Mouse (Mus musculus) hindbrain, embryonic 11.5 days (tissue): ENCODE results near the gene Myh15. TPM values are rescaled to one million over a fixed set of nuclear protein-coding genes. Genes with fewer than 3 reads are reported as not detected.
A peak's percentile ranks its signal among the peaks of the same experiment; 100 is the strongest.
"Not testable (repeated sequence)": the region's sequence is repeated elsewhere in the genome, so short reads cannot be mapped to it uniquely, and the experiment has no call there.

Source experiments
- ATAC-seq: fragments of 200-750 bp; cut with Nextera tagmentation; 2 replicates; pipeline ENCODE4 v1.8.0; 2017; ENCODE audit warnings: mild to moderate bottlenecking, moderate TSS enrichment, moderate library complexity; ENCODE audit not compliant: low FRiP score
- DNase-seq: peaks from one replicate; pipeline ENCODE4 v3.0.0-alpha.2; 2015; ENCODE audit warnings: low spot score
- H3K27ac ChIP-seq: fragments of 300-500 bp; sonication (generic); 2 replicates; pipeline ENCODE4 v1.5.1; 2014; ENCODE audit warnings: mild to moderate bottlenecking, low read depth, low read length
- H3K27me3 ChIP-seq: fragments of 300-500 bp; sonication (generic); 2 replicates; pipeline ENCODE4 v1.6.1; 2014; ENCODE audit warnings: mild to moderate bottlenecking, low read length, moderate library complexity, mixed read lengths; ENCODE audit not compliant: control insufficient read depth, insufficient read depth
- H3K36me3 ChIP-seq: fragments of 300-500 bp; sonication (generic); 2 replicates; pipeline ENCODE4 v1.6.1; 2014; ENCODE audit warnings: mild to moderate bottlenecking, low read length, moderate library complexity, mixed read lengths; ENCODE audit not compliant: control insufficient read depth, insufficient read depth
- H3K4me1 ChIP-seq: fragments of 300-500 bp; sonication (generic); replicated peaks from 2 replicates; pipeline ENCODE4 v1.6.1; 2014; ENCODE audit warnings: low read length, mixed read lengths; ENCODE audit not compliant: control insufficient read depth, insufficient read depth
- H3K4me2 ChIP-seq: fragments of 300-500 bp; sonication (generic); replicated peaks from 2 replicates; pipeline ENCODE4 v1.6.1; 2014; ENCODE audit warnings: mild to moderate bottlenecking, low read depth, low read length
- H3K4me3 ChIP-seq: fragments of 300-500 bp; sonication (generic); 2 replicates; pipeline ENCODE4 v1.5.1; 2014; ENCODE audit warnings: low read depth, low read length
- H3K9ac ChIP-seq: fragments of 300-500 bp; sonication (generic); 2 replicates; pipeline ENCODE4 v1.6.1; 2014; ENCODE audit warnings: low read depth, low read length
- H3K9me3 ChIP-seq: fragments of 300-500 bp; sonication (generic); 2 replicates; pipeline ENCODE4 v1.6.1; 2016; ENCODE audit warnings: low read length; ENCODE audit not compliant: control insufficient read depth
- WGBS: fragments of 180-500 bp; shearing (Covaris S2); extraction: QIAGEN DNeasy Blood & Tissue Kit; methylation state at CpG from one replicate; pipeline ENCODE4 v1.1.7; 2014; 5-methylcytosine and 5-hydroxymethylcytosine counted together
- polyA plus RNA-seq: library from polyadenylated mRNA; unstranded; fragments of >200 nt; fragmentation: Nextera tagmentation; extraction: Ambion mirVana; gene quantifications from 2 replicates; pipeline ENCODE4 v1.2.1, GENCODE M21; 2014

Myh15 gene
- polyA plus RNA-seq, 1 experiment from 2014 or later: not detected

DNA sequence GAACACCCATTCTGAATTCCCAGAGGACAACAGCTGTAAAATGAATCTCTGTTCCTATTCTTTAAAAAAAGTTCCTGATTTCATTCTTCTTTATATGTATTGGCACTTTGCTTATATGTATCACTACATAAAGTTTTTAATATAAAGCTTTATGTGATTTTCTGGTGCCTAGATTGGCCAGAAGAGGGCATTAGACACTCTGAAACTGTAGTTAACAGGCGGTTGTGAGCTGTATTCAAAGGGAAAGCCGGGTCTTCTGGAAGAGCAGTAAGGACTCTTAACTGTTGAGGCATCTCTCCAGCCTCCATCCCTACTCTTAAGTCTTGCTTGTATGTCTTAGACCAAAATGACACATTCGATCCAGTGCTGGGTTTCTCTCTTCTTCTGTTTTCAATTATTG is 139.0 kb downstream of the Myh15 start:
- DNase-seq (peak; percentile 9), ATAC-seq (no peak)
- no peaks in the 10 kb centered on the region for H3K4me1 ChIP-seq
- H3K4me3 ChIP-seq: no peak overlapping the region
- 53% methylated on average over 3 of the region's 3 CpGs for WGBS
- H3K9ac ChIP-seq: no peak overlapping the region
- no peaks in the 10 kb centered on the region for H3K27me3 ChIP-seq
- no peaks in the 10 kb centered on the region for H3K36me3 ChIP-seq
- H3K9me3 ChIP-seq: no peaks in the 10 kb centered on the region
- no peak overlapping the region for H3K27ac ChIP-seq
- H3K4me2 ChIP-seq: no peak overlapping the region

DNA sequence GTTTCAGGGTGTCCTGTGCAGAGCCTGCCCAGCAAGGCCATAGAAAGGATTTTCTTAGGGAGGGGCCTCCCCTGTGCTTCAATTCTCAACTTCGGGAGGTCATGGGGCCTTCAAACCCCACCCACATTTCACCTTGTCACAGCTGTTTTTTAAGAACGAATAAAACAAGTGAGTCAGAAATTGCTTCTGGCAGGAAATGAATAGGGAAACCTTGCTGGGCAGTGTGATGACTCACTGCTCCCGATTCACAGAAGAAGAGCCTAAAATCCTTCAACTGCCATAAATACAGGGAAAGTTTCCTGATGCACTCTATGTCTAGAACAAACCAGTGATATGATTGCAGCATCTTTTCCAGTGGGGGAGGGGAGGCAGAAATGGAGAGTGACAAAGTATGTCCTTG is 140.7 kb downstream of the Myh15 start:
- no peak overlapping the region for H3K4me2 ChIP-seq
- no peak overlapping the region for H3K9ac ChIP-seq
- no peak for DNase-seq
- no peaks in the 10 kb centered on the region for H3K9me3 ChIP-seq
- no peak overlapping the region for H3K4me3 ChIP-seq
- no peak overlapping the region for H3K27ac ChIP-seq
- no peaks in the 10 kb centered on the region for H3K4me1 ChIP-seq
- WGBS: 73% methylated on average over 3 of the region's 3 CpGs
- ATAC-seq: no peak
- H3K36me3 ChIP-seq: no peaks in the 10 kb centered on the region
- H3K27me3 ChIP-seq: no peaks in the 10 kb centered on the region

DNA sequence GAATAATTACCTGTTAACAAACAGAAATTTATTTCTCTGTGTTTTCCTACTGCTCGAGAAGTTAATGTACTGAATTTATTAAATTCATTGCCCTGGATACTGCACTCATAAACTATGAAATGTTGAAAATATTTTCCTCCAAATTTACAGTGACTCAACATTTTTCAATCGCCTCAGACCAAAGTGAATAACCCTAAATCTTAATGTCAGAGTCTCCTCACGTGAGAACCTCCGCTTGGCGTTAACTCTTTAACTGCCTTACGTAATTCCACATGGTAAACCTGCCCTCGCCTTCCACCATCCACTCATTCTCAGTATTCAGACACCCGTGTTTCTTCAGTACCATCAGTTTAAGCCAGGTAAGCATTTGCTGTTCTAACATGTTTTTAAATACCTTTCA is 166.4 kb downstream of the Myh15 start:
- no peak overlapping the region for H3K4me3 ChIP-seq
- no peak for DNase-seq
- WGBS: 87% methylated on average over 8 of the region's 8 CpGs
- H3K36me3 ChIP-seq: no peaks in the 10 kb centered on the region
- H3K9me3 ChIP-seq: no peaks in the 10 kb centered on the region
- H3K9ac ChIP-seq: no peak overlapping the region
- H3K4me1 ChIP-seq: no peaks in the 10 kb centered on the region
- no peaks in the 10 kb centered on the region for H3K27me3 ChIP-seq
- H3K4me2 ChIP-seq: no peak overlapping the region
- no peak overlapping the region for H3K27ac ChIP-seq
- no peak for ATAC-seq

DNA sequence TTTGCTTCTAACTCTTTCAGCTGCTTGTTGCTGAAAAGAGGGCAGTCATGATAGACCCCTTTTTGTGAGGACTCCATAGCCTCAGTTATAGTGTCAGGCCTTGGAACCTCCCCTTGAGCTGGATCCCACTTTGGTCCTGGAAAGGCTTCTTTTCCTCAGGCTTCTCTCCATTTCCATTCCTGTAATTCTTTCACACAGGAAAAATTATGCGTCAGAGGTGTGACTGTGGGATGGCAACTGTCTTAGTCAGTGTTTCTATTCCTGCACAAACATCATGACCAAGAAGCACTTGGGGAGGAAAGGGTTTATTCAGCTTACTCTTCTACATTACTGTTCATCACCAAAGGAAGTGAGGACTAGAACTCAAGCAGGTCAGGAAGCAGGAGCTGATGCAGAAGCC is 186.2 kb downstream of the Myh15 start:
- not testable (repeated sequence) for H3K27me3 ChIP-seq

More for the DNA sequence above, 186.2 kb downstream of the Myh15 start:
- not testable (repeated sequence) for H3K9me3 ChIP-seq, H3K4me2 ChIP-seq, H3K36me3 ChIP-seq, ATAC-seq, DNase-seq, H3K27ac ChIP-seq, H3K4me1 ChIP-seq, H3K9ac ChIP-seq, H3K4me3 ChIP-seq
- 90% methylated on average over 1 of the region's 1 CpGs for WGBS

Other genes starting within 250 kb of the Myh15 start
- not detected in 2 replicates for gene Retnlb, start 240.6 kb upstream of the Myh15 start, polyA plus RNA-seq
- gene Retnla, start 214.9 kb upstream of the Myh15 start, polyA plus RNA-seq: not detected in 2 replicates
- not detected in 2 replicates for gene Retnlg, start 184.9 kb upstream of the Myh15 start, polyA plus RNA-seq
- 52.4 and 57.5 TPM in 2 replicates for gene Dzip3, start 63.3 kb upstream of the Myh15 start, polyA plus RNA-seq
- gene Cip2a, start 63.3 kb upstream of the Myh15 start, polyA plus RNA-seq: 44.3 and 44.5 TPM in 2 replicates